Mouse (Mus musculus) liver, embryonic 14.5 days (tissue): Measurements from ENCODE around the gene Rfx7.

Experiments used
- CTCF ChIP-seq: IDR thresholded peaks from 2 replicates; pipeline ENCODE4 v1.5.1; 2016; ENCODE audit warnings: antibody characterized with exemption, low read depth, control low read depth
- EP300 ChIP-seq: IDR thresholded peaks from 2 replicates; pipeline ENCODE4 v1.6.1; 2016; ENCODE audit warnings: antibody characterized with exemption, low read depth

DNA sequence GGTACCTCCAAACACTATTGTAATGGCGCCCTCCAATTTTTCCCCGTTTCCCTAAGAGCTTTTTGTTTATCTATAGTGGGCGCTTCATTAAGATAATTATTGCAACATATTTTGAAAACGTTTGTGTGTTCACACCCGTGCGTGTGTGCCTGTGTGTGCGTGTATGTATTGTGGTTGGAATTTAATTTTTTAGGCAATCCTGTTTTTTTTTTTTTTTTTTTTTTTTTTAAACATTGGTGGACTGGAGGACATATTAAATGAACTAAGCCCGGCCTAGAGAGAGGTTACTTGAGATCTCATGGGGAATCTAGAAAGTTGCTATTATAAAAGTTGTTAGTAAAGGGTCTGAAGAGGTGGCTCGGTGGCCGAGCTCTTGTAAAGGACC is 131.5 kb downstream of the Rfx7 start:
- TF ChIP-seq CTCF (no peak), EP300 (no peak)
